Mouse (Mus musculus): ENCODE results near the gene Dgke.
A peak's percentile ranks its signal among the peaks of the same experiment; 100 is the strongest.

GRCm38 (mm10) chr11:88993625-88994024 is 73.0 kb downstream of the Dgke start:
- TF ChIP-seq CTCF (IDR thresholded peaks at IDR 0.05; ENCODE audit: low read depth, low read length) (peak; percentile 71), EP300 (IDR thresholded peaks at IDR 0.05; ENCODE audit: insufficient read depth, low read depth, low read length) (peak; percentile 85)
